Mouse (Mus musculus): ENCODE data around the gene Gm11985. TPM values are rescaled to one million over a fixed set of nuclear protein-coding genes. Genes with fewer than 3 reads are reported as not detected.

Gm11985 gene
- total and polyA plus RNA-seq, 3 experiments = not detected

DNA sequence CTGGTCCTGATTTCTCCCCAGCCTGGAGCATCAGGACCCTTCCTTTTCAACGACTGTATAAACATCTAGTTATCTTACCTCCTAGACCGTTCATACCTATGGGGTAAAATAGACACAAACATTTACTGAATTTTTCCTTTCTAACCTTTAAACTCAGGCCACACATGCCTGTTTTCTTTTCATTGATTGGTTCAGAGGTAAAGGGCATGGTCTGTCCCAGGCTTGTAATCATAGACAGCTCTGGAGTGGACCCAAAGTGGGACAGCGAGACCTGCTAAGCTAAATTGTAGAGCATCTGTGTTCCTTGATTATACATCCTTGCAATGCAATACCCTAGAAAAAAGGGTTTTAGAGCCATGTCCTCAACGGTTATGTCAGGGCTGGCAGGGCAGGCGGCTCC is 54.6 kb downstream of the Gm11985 start:
- Histone ChIP-seq H3K4me2 (ENCODE audit: insufficient read depth, low read depth, poor library complexity, severe bottlenecking) (no peak overlapping the region), H3K36me3 (replicated peaks in 1 of 2; ENCODE audit: control insufficient read depth in 1 of 2, insufficient read depth in 1 of 2, low read length in 1 of 2) (no peaks in the 10 kb centered on the region), H3K4me1 (ENCODE audit: control insufficient read depth in 1 of 2, insufficient read depth in 2 of 2) (no peaks in the 10 kb centered on the region), H3K79me2 (replicated peaks; ENCODE audit: control insufficient read depth, extremely low read depth, insufficient read depth, poor library complexity, severe bottlenecking) (no peaks in the 10 kb centered on the region), H3K27ac (ENCODE audit: insufficient read depth, low read depth) (no peak overlapping the region), H3K4me3 (replicated peaks in 1 of 3; ENCODE audit: low read depth in 2 of 3, low read length in 2 of 3, poor library complexity in 1 of 3) (no peak overlapping the region), H3K27me3 (replicated peaks) (peaks cover 86% of the 10 kb centered on the region), H3K9me3 (replicated peaks; ENCODE audit: low read length) (no peaks in the 10 kb centered on the region), H3K9ac (ENCODE audit: insufficient read depth, low read depth) (no peak overlapping the region)
- dilution Hi-C loops (cut with MboI; ENCODE audit: extremely low pct_ligation_motif_present, extremely low pct_unique_long_range_greater_than_20kb, low sequenced_read_pairs) = no loop called here
- TF ChIP-seq BHLHE40 (IDR thresholded peaks at IDR 0.05; ENCODE audit: low read depth, low read length) (no peak), UBTF (IDR thresholded peaks at IDR 0.05; ENCODE audit: low read depth, low read length) (no peak), MAX (IDR thresholded peaks at IDR 0.05; ENCODE audit: low read length) (no peak), ZKSCAN1 (IDR thresholded peaks at IDR 0.05; ENCODE audit: borderline replicate concordance, low read depth, low read length) (no peak), EP300 (IDR thresholded peaks at IDR 0.05; ENCODE audit: low read length) (no peak), SIN3A (IDR thresholded peaks at IDR 0.05; ENCODE audit: low read length) (no peak), RCOR1 (conservative IDR thresholded peaks at IDR 0.05; ENCODE audit: low read depth, low read length) (no peak), ELF1 (IDR thresholded peaks at IDR 0.05; ENCODE audit: low read depth, low read length) (no peak), MYC (IDR thresholded peaks at IDR 0.05; ENCODE audit: low read depth, low read length) (no peak), E2F4 (IDR thresholded peaks at IDR 0.05; ENCODE audit: insufficient replicate concordance, low read depth, low read length) (no peak), PAX5 (IDR thresholded peaks at IDR 0.05; ENCODE audit: low read length) (no peak), MEF2A (IDR thresholded peaks at IDR 0.05; ENCODE audit: borderline replicate concordance, low read depth, low read length) (no peak), ZNF384 (IDR thresholded peaks at IDR 0.05; ENCODE audit: low read depth, low read length) (no peak), MAZ (IDR thresholded peaks at IDR 0.05; ENCODE audit: low read depth, low read length) (no peak), GABPA (IDR thresholded peaks at IDR 0.05; ENCODE audit: insufficient replicate concordance, low read depth, low read length) (no peak), MXI1 (IDR thresholded peaks at IDR 0.05; ENCODE audit: low read depth, low read length) (no peak), JUN (IDR thresholded peaks at IDR 0.05; ENCODE audit: insufficient read depth, low read depth, low read length) (no peak)
- no peak for DNase-seq (ENCODE audit: extremely low read depth)
- in situ Hi-C loops (cut with MboI; ENCODE audit: low pct_ligation_motif_present, low pct_unique_long_range_greater_than_20kb, low sequenced_read_pairs) = no loop called here

Other genes starting within 250 kb of the Gm11985 start
- 0.25 and 0.38 TPM in 2 replicates for gene Adcy1, start 125.1 kb downstream of the Gm11985 start, total RNA-seq (2012; rRNA removed)
- gene Adcy1, start 125.1 kb downstream of the Gm11985 start, total RNA-seq (2014; rRNA removed) = 0.03 and 0.04 TPM in 2 replicates
- gene Adcy1, start 125.1 kb downstream of the Gm11985 start, polyA plus RNA-seq (2012; ENCODE audit: insufficient read length, low read depth) = not detected in 2 replicates
- 0.08 TPM in 1 of 2 replicates, not detected in the other for gene Igfbp1, start 9.2 kb upstream of the Gm11985 start, total RNA-seq (2012; rRNA removed)
- not detected in 2 replicates for gene Igfbp1, start 9.2 kb upstream of the Gm11985 start, total RNA-seq (2014; rRNA removed)
- not detected in 2 replicates for gene Igfbp1, start 9.2 kb upstream of the Gm11985 start, polyA plus RNA-seq (2012; ENCODE audit: insufficient read length, low read depth)
- not detected in 2 replicates for gene Igfbp3, start 25.4 kb upstream of the Gm11985 start, total RNA-seq (2012; rRNA removed)
- not detected in 2 replicates for gene Igfbp3, start 25.4 kb upstream of the Gm11985 start, total RNA-seq (2014; rRNA removed)
- not detected in 2 replicates for gene Igfbp3, start 25.4 kb upstream of the Gm11985 start, polyA plus RNA-seq (2012; ENCODE audit: insufficient read length, low read depth)